Mouse (Mus musculus) hindbrain, embryonic 16.5 days (tissue): ENCODE measurements around the gene D630023F18Rik. TPM values are rescaled to one million over a fixed set of nuclear protein-coding genes. Genes with fewer than 3 reads are reported as not detected.

Experiments
- ATAC-seq: fragments of 200-750 bp; cut with Nextera tagmentation; 2 replicates; pipeline ENCODE4 v1.8.0; 2017; ENCODE audit warnings: moderate TSS enrichment, moderate library complexity
- H3K27ac ChIP-seq: fragments of 300-500 bp; sonication (generic); 2 replicates; pipeline ENCODE4 v1.5.1; 2014; ENCODE audit warnings: low read depth, mild to moderate bottlenecking, control low read depth, low read length, moderate library complexity
- H3K27me3 ChIP-seq: fragments of 300-500 bp; sonication (generic); replicated peaks from 2 replicates; pipeline ENCODE4 v1.6.1; 2014; ENCODE audit warnings: low read length; ENCODE audit not compliant: control insufficient read depth, insufficient read depth
- H3K36me3 ChIP-seq: fragments of 300-500 bp; sonication (generic); 2 replicates; pipeline ENCODE4 v1.6.1; 2014; ENCODE audit warnings: mild to moderate bottlenecking, low read length, moderate library complexity, mixed read lengths; ENCODE audit not compliant: control insufficient read depth, insufficient read depth
- H3K4me1 ChIP-seq: fragments of 300-500 bp; sonication (generic); 2 replicates; pipeline ENCODE4 v1.6.1; 2014; ENCODE audit warnings: low read depth, low read length; ENCODE audit not compliant: control insufficient read depth, insufficient read depth
- H3K4me2 ChIP-seq: fragments of 300-500 bp; sonication (generic); 2 replicates; pipeline ENCODE4 v1.6.1; 2014; ENCODE audit warnings: mild to moderate bottlenecking, low read length, control low read depth, moderate library complexity
- H3K4me3 ChIP-seq: fragments of 300-500 bp; sonication (generic); 2 replicates; pipeline ENCODE4 v1.5.1; 2014; ENCODE audit warnings: mild to moderate bottlenecking, low read length, control low read depth, moderate library complexity
- H3K9ac ChIP-seq: fragments of 300-500 bp; sonication (generic); 2 replicates; pipeline ENCODE4 v1.6.1; 2014; ENCODE audit warnings: low read depth, mild to moderate bottlenecking, control low read depth, low read length, moderate library complexity
- H3K9me3 ChIP-seq: fragments of 300-500 bp; sonication (generic); 2 replicates; pipeline ENCODE4 v1.6.1; 2014; ENCODE audit warnings: mild to moderate bottlenecking, low read length, moderate library complexity; ENCODE audit not compliant: control insufficient read depth
- WGBS: fragments of 180-500 bp; shearing (Covaris S2); extraction: QIAGEN DNeasy Blood & Tissue Kit; methylation state at CpG from one replicate; pipeline ENCODE4 v1.1.7; 2014; 5-methylcytosine and 5-hydroxymethylcytosine counted together
- polyA plus RNA-seq: library from polyadenylated mRNA; unstranded; fragments of >200 nt; fragmentation: Nextera tagmentation; extraction: Ambion mirVana; gene quantifications from 2 replicates; pipeline ENCODE4 v1.2.1, GENCODE M21; 2015

The D630023F18Rik gene
- polyA plus RNA-seq, 1 experiment from 2014 or later, result 4.0 TPM

DNA sequence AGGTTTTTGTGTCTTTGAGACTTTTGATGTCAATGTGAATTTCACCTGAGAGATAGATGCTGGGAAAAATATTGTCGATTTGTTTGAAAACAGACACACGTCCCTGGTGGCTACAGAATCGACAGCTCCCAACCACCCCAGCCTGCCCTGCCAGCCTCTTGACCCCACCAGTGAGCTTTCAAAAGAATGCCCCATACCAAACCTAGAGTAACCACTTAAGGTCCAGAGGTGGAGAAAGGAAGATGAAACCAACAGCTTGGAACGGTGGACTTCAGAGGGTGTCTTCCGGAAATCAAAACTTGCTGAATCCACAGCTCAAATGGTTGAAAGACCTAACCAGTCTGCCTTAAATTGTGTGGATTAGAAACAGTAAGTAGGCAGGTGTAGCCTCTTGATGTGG is 24.3 kb upstream of the D630023F18Rik start:
- no peak overlapping the region for H3K9ac ChIP-seq
- no peak overlapping the region for H3K27ac ChIP-seq
- WGBS, result 93% methylated on average over 5 of the region's 5 CpGs

DNA sequence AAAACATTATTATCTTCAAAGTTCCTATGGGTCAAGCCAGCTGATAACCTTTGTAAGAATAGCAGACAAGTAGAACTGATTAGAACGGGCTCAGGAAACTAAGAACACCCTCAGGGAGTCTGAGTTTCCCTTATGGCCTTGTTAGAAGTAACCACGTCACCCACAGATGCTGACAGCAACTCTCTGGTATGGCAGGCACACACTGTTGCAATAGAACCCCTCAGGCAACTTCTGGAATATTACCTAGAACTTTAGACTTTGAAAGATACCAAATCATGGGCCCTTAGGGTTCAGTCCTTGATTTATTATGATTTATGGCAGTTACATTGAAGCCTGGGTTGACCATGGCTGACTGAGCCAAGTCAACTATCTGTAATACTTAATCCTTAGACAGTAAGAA is 23.6 kb upstream of the D630023F18Rik start:
- no peak overlapping the region for H3K9ac ChIP-seq
- WGBS, result 74% methylated on average over 2 of the region's 2 CpGs
- H3K36me3 ChIP-seq, result no peaks in the 10 kb centered on the region
- H3K9me3 ChIP-seq, result peaks cover 4% of the 10 kb centered on the region; the same call in 1 of the 2 replicates
- no peaks in the 10 kb centered on the region for H3K4me1 ChIP-seq
- H3K4me2 ChIP-seq, result no peak overlapping the region
- no peaks in the 10 kb centered on the region for H3K27me3 ChIP-seq
- no peak overlapping the region for H3K4me3 ChIP-seq
- no peak overlapping the region for H3K27ac ChIP-seq
- ATAC-seq, result no peak

More for the DNA sequence above, 24.3 kb upstream of the D630023F18Rik start:
- no peaks in the 10 kb centered on the region for H3K36me3 ChIP-seq
- H3K27me3 ChIP-seq, result no peaks in the 10 kb centered on the region
- H3K4me2 ChIP-seq, result no peak overlapping the region
- ATAC-seq, result no peak
- no peaks in the 10 kb centered on the region for H3K4me1 ChIP-seq
- no peak overlapping the region for H3K4me3 ChIP-seq
- H3K9me3 ChIP-seq, result peaks cover 2% of the 10 kb centered on the region; the same call in 1 of the 2 replicates

GRCm38 (mm10) chr1:65144783-65145182 is 21.8 kb upstream of the D630023F18Rik start:
- H3K4me2 ChIP-seq, result no peak overlapping the region
- H3K4me3 ChIP-seq, result no peak overlapping the region
- no peak overlapping the region for H3K9ac ChIP-seq
- peaks cover 4% of the 10 kb centered on the region; the same call in 1 of the 2 replicates for H3K9me3 ChIP-seq
- no peaks in the 10 kb centered on the region for H3K36me3 ChIP-seq
- 87% methylated on average over 2 of the region's 2 CpGs for WGBS
- ATAC-seq, result no peak
- H3K27me3 ChIP-seq, result no peaks in the 10 kb centered on the region
- no peaks in the 10 kb centered on the region for H3K4me1 ChIP-seq
- H3K27ac ChIP-seq, result no peak overlapping the region

DNA sequence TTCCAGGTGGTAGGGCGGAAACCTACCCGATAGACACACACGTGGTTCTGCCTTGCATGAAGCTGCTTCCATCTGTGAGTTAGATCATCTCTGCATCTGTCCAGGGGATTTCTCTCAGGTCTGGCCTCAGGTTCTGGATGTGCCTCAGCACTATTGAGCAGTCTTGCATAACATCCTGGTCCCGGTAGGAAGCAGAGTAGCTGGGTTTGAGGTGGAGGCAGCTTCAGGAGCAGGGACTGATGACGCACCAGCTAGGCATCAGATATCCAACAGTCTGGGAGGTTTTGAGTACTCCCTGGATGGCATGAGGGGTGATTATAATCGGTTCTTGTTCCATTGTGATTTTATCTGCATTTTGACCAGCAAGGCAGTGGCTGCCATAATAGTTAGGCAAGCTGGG is 14.5 kb upstream of the D630023F18Rik start:
- Histone ChIP-seq H3K27me3 (no peaks in the 10 kb centered on the region), H3K9me3 (peaks cover 4% of the 10 kb centered on the region; the same call in 1 of the 2 replicates), H3K4me1 (no peaks in the 10 kb centered on the region), H3K4me2 (no peak overlapping the region), H3K9ac (no peak overlapping the region), H3K4me3 (no peak overlapping the region), H3K36me3 (no peaks in the 10 kb centered on the region), H3K27ac (no peak overlapping the region)
- no peak for ATAC-seq
- 83% methylated on average over 6 of the region's 6 CpGs for WGBS

DNA sequence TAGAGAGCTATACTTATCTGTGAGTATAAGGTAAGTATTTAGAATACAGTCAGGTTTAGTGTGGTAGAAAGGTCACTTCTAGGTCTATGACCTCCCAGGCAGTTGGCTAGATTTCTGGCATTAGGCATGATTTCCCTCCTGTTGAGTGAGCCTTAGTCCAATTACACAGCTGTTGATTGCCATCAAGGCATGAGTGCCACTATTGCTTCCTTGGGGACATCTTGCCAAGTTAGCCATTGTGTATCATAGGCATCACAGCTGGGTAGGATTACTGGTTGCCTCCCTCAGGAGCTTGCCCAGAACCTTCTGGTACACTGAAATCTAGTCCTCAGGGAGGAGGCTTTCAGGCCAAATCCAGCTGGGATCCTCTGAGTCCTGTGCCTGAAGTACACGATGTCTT is 9.8 kb upstream of the D630023F18Rik start:
- H3K4me1 ChIP-seq, result no peaks in the 10 kb centered on the region
- WGBS, result 80% methylated on average over 1 of the region's 1 CpGs
- H3K4me3 ChIP-seq, result no peak overlapping the region
- H3K27me3 ChIP-seq, result no peaks in the 10 kb centered on the region
- H3K27ac ChIP-seq, result no peak overlapping the region
- H3K4me2 ChIP-seq, result no peak overlapping the region
- H3K36me3 ChIP-seq, result no peaks in the 10 kb centered on the region
- H3K9ac ChIP-seq, result no peak overlapping the region
- ATAC-seq, result no peak
- no peaks in the 10 kb centered on the region for H3K9me3 ChIP-seq

- ATAC-seq, result no peak
- WGBS, result 91% methylated on average over 1 of the region's 1 CpGs
- no peak overlapping the region for H3K9ac ChIP-seq
- H3K9me3 ChIP-seq, result no peaks in the 10 kb centered on the region
- no peak overlapping the region for H3K27ac ChIP-seq
- no peak overlapping the region for H3K4me2 ChIP-seq
- no peaks in the 10 kb centered on the region for H3K27me3 ChIP-seq
- no peak overlapping the region for H3K4me3 ChIP-seq
- no peaks in the 10 kb centered on the region for H3K4me1 ChIP-seq
- H3K36me3 ChIP-seq, result no peaks in the 10 kb centered on the region
Measured at GRCm38 (mm10) chr1:65131671-65132070, 8.7 kb upstream of the D630023F18Rik start.

- WGBS, result 78% methylated on average over 3 of the region's 3 CpGs
- ATAC-seq, result no peak
- H3K4me1 ChIP-seq, result no peaks in the 10 kb centered on the region
- H3K4me3 ChIP-seq, result no peak overlapping the region
- H3K27me3 ChIP-seq, result no peaks in the 10 kb centered on the region
- no peaks in the 10 kb centered on the region for H3K9me3 ChIP-seq
- H3K27ac ChIP-seq, result no peak overlapping the region
- H3K36me3 ChIP-seq, result no peaks in the 10 kb centered on the region
- H3K4me2 ChIP-seq, result no peak overlapping the region
- H3K9ac ChIP-seq, result no peak overlapping the region
Measured at GRCm38 (mm10) chr1:65130226-65130625, 7.2 kb upstream of the D630023F18Rik start.

DNA sequence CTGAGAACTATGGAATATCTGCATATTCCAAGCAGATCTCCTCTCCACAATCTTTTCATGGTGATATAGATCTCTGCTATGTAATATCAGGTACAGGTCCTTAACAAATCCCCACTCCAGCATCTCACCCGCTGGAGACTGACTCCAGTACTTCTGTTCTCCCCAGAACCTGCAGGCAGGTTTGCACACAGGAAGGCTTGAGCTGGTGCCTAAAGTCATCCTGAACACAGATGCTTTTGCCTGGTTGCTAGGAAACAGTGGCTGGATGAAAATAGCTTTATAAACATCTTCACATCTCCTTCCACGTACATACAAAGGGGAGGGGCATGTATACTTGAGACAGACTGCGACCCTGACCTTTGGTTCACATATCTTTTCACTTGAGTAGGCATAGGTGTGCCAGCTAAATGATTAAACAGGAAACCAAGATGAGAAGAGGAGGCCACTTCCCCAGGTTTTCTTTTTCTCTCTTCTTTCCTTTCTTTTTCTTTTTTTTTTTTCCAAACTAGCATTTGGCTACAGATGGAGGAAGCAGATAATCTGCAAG is 6.7 kb upstream of the D630023F18Rik start:
- 75% methylated on average over 3 of the region's 3 CpGs for WGBS
- no peak for ATAC-seq

DNA sequence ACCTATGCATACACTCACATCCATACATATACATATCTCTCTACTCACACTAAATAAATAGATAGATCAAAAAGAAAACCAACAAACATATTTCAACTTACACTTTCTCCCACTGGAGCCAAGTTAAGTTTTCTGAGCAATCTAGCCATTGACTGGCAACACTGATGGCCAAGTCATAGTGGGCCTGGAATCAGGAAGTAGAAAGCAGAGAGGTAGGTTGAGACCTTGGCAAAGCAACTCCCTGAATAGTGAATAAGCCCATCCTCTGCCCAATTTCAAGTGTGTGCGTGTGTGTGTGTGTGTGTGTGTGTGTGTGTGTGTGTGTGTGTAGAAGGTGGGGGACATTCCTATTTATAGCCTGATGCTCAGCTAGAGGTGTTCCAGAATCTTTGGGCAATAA is 3.6 kb downstream of the D630023F18Rik start, which contains the start of gene Gm28845:
TSS of gene Gm28845 (minus strand) at position 121 of the 400 bp plus-strand sequence.
- H3K4me3 ChIP-seq, result no peak within 1 kb of the TSS
- no peaks in the 10 kb centered on the region for H3K9me3 ChIP-seq
- H3K27me3 ChIP-seq, result no peaks in the 10 kb centered on the region
- 80% methylated on average over 1 of the region's 1 CpGs for WGBS
- H3K27ac ChIP-seq, result no peak within 1 kb of the TSS
- H3K4me1 ChIP-seq, result no peaks in the 10 kb centered on the region
- H3K4me2 ChIP-seq, result no peak within 1 kb of the TSS
- no peak within 1 kb of the TSS for H3K9ac ChIP-seq
- no peaks in the 10 kb centered on the region for H3K36me3 ChIP-seq
- ATAC-seq, result no peak

More for the DNA sequence above, 6.7 kb upstream of the D630023F18Rik start:
- no peaks in the 10 kb centered on the region for H3K4me1 ChIP-seq
- H3K4me2 ChIP-seq, result no peak overlapping the region
- H3K9ac ChIP-seq, result no peak overlapping the region
- H3K27me3 ChIP-seq, result no peaks in the 10 kb centered on the region
- H3K4me3 ChIP-seq, result no peak overlapping the region
- no peaks in the 10 kb centered on the region for H3K36me3 ChIP-seq
- H3K27ac ChIP-seq, result no peak overlapping the region
- H3K9me3 ChIP-seq, result no peaks in the 10 kb centered on the region
